Mouse (Mus musculus): ENCODE measurements at regions not wholly inside any gene's neighbourhood (a gene's known extent, or its start where the extent isn't known, plus 50 kb on each side); places are given as distances from the start of the nearest gene placed in this dataset.

DNA sequence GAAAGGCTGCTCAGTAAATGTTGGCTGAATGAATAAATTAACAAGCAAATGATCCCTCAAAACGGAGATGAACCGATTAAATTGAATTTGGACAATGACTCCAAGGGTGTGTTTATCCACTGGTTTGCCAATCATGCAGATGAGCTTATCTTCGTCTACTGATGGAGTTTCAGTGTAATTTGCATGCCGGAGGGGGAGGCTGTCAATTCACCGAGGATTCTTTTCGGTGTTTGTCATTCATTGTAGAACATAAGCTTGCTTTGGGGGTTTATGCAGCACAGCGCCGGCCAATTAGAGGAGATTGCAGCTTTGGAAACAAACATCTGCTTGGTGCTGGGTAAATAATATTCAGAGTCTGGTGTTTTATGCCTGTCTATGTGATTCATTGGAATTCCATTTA lies 132.7 kb downstream of the Otoa start:
- no peak for DNase-seq (ENCODE audit: low spot score in 2 of 2)

DNA sequence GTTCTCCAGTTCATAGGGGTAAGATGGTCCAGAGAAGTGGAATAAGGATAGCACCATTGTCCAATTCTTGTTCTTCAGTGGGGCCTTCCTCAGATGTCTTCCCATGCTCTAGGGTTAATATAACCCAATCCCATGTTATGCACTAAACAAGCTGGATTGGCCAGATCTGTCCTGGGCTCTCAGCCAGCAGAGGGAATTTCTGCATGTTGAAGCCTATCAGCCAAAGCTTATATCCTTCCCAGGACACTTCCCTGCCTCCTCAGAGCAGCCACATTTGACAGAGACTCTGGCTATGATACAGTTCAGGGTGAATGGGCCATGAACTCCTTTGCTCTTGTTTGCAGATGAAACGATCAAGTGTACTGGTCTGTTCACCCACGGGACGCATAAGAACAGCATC lies 133.6 kb downstream of the Otoa start:
- DNase-seq (ENCODE audit: low spot score in 2 of 2): no peak

DNA sequence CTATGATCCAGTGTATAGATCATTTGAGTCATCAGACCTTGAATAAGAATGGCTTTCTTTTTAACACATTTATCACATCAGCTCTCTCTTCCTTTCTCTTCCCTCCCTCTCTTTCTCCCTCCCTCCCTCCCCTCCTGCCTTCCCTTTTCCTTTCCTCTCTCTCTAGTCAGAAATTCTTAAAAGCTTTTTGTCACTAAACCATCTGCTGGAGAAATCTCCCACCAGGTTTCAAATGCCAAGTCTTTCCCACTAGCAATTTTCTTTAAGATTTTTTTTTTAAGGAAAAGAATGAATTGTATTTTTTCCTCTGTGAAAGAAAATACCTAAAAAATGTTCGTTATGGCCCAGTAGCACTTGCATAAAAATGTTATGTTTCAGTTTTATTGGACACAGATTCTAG lies 134.3 kb downstream of the Otoa start:
- no peak for DNase-seq (ENCODE audit: low spot score in 2 of 2)

DNA sequence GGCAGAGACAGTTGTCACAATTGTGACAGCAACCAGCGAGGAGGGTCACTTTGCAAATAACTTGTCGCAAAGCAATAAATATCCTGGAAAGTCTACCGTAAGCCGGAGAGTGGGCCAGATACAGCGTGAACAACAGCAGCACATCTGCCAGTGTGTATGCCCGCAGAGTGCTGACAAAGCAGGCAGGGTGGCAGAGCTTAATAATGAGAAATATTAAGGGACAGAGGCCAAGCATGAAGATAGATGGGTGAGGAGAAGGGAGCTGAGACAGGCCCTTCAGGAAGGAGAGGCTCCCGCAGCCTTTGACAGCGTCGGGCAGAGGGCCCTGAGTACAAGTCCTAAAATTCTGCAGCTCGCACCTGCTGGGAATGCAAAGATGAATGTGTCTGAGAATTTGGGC lies 136.6 kb downstream of the Otoa start:
- DNase-seq (ENCODE audit: low spot score in 2 of 2): no peak

DNA sequence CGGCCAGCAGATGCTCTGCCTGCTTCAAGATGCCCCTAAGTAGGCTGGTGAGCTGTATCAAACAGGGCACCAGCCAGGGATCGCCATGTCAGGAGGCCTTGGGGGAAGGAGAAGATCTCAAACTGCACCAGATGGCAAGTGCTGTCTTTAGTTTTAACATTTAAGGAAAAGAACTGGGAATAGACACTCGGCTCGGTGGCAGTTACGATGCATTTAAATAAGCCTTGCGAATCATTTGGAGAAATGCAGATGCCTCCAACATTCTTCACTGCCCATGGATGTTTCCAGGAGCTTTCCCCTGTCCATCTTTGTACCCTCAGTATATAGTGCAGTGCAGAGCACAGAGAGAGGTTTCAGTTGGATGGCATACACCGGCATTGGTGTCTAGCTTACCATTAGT lies 139.7 kb downstream of the Otoa start:
- no peak for DNase-seq (ENCODE audit: low spot score in 2 of 2)

DNA sequence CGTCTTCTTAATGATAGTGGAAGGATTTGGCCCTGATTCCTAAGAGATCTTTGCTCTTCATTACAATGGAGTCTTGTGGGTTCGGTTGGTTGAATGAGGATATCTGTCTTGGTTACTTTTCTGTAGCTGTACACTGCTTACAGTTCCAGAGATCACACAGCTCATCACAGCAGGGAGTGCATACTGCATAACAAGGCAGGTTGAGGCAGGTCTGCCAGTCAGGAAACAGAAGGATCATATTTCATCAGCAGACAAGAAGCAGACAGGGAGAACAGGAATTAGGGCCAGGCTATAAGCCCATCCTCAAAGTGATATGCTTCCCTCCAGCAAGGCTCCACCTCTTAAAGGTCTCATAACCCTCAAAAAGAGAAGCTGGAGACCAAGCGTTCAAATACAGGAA lies 150.4 kb downstream of the Otoa start:
- no peak for DNase-seq (ENCODE audit: low spot score in 2 of 2)

DNA sequence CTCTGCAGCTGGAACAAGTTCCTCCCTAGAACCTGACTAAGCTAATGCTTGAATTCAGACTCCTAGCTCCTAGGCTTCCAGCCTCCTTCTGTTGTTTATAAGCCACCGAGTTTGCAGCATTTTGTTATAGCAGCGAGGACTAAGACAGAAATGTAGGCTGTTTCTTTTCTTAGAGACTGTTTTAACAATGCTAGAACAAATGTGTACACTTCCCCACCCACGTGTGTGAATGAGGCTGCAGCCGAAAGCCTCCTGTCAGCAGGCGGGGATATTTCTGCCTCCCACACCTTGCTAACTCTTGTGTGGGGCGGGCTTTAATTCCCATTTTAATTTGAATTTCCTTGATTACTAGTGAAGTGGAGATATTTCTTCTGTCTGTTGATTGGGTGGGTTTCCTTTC lies 153.4 kb downstream of the Otoa start:
- DNase-seq (ENCODE audit: low spot score in 2 of 2): peak in 1 of 2 experiments; percentile 20

DNA sequence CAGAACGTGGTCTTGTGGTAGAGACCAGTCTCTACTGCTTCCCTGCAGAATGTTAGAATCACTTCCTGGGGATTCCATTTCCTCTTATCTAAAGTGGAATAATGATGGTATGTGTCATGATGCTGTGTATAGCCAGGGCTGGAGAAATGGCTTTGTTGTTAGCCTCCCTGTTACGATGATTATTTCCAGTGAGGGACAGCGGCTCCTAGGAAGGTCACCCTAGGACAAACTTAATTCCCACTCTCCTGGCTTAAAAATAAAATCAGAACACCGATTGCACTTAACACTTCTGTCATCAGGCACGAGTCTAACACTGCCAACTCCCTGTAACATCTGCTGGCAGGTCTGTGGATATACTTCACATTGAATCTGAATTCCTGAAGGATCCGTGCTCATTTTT lies 151.9 kb upstream of the Hs3st2 start:
- DNase-seq (ENCODE audit: low spot score in 2 of 2): no peak

DNA sequence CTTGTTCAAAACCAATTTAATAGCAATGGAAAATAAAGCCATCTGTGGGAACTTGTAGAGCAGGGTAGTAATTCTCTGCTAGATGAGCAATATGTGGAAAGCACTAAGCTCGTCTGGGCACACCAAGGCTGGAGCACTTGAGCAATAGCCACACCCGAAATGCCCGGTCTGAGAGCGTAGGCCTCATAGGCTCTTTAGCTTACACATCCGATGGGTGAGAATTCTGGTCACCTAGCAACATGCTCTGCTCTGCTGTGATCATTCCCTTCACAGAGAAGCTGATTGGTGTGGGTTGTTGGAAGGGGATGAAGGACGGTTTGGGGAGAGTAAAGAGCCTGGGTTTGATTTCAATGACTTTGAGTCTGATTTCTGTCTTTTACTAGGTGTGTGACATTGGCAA lies 143.8 kb upstream of the Hs3st2 start:
- DNase-seq (ENCODE audit: low spot score in 2 of 2): no peak

DNA sequence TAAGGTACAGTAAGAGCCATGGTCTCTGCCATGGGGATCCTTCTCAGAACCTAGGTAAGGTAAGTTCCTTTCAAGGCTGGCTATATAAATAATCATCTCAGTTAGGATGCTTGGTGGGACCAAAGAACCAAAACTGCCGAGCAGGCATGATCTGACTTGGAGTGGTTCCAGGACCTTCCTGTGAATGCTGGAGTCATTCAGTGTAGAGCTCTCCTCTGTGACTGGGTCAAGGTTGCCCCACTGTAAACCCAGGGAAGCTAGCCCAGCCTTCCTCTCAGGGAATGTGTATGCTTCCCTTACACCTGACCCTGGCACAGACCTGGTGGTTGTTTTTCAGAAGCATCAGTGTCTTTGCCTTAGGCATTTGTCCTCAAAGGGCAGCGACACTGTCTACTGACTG lies 134.2 kb upstream of the Hs3st2 start:
- DNase-seq (ENCODE audit: low spot score in 2 of 2): no peak

DNA sequence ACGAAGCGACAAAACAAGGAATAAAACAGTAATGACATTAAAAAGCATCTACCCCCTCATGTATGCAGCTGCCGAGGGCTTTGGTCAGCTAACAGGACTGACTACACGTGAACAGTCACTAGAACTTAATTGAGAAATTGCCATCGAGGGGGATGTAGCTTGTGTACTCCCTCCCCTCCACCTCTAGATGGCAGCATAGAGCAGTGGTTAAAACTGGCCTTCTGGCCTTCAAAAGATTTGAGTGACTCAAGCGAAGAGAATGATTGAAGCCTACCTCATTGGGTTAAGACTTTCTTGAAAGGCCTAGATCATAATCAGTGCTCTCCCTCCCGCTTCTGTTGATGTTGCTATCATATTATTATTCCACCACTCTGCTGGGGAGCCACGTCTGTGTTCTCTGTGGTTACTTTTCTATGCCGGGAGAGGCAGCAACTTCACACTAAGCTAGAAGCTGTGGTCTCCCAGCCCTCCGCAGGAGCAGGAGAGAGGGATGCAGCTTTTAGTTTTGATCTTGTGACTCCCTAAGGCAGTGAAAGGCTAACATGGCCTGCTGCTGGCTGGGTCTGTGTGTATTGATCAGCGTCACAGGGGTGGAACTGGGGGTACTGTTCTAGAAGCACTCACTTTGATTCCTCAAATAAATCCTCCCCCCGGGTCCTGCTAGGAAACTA lies 132.7 kb upstream of the Hs3st2 start:
- no peak for DNase-seq (ENCODE audit: low spot score in 2 of 2)

DNA sequence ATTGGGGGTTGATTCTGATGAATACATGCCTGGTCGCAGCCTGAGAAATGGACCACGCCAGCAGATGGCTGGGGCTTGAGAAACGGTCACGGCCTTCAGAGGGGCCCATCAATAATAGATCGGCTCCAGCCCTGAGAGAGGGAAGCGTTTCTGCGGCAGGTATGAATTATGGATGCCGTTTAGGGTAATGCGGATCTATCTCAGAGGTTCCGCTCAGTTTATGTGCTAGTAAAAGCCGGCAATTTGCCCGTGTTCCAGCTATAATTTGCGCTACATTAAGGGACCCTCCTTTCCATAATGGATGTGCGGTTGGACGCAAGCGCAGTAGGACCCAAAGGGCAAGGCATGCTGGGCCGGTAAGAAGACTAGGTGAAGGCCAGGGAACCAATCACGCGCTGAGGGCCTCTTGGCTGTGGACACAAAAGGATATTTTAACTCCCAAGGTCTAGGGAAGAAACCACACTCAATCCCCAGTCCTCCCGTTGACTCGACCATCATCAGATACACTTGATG lies 132.1 kb upstream of the Hs3st2 start:
- DNase-seq (ENCODE audit: low spot score in 2 of 2): no peak

DNA sequence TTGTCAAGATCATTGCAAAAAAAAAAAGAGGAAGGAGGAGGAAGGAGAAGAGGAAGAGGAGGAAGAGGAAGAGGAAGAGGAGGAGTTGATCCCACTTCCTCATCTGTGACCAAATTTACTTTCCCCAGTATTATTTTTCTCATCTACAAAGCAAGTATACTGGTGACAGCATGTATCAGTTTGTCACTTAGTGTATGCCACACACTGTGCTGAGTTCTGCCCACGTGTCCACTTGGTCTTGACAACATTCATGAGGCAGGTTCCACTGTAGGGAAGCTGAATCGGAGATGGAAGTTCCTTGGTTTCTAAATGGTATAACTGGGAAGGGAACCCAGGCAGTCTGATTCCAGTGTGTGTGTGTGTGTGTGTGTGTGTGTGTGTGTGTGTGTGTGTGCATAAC lies 122.3 kb upstream of the Hs3st2 start:
- DNase-seq (ENCODE audit: low spot score in 2 of 2): no peak

DNA sequence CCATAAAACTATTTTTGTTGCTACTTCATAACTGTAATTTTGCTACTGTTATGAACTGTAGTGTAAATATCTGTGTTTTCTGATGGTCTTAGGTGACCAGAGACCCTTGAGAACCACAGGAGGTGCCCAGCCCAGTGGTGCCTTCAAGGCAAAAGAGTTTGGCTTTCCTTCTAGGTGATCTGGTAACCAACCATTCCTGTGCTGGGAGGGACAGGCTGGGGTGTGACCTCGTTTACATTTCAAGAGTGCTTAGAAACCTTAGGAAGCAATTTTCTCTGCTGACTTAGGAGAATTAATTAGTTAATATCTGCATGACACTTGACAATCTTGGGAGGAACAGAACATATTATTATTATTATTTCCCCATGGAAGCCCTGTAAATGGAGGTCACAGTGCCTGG lies 111.1 kb upstream of the Hs3st2 start:
- DNase-seq (ENCODE audit: low spot score in 2 of 2): no peak

DNA sequence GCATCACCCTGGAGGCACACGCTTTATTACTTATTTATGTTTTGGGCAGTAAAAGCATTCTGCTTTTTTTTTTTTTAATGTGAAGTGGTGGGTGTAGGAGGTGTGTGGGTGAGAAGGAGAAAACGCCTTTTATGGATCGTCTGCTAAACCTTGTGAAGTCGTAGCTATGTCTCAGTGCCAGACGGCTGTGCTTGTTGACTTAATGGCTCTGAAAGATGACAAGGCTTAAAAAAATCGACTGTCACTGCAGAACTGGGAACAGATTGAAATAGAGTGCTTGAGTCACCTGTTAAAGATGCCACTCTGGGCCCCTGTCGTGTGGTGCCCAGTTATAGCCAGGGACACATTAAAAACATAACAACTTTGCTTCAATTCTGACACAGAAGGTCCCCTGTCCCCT lies 109.5 kb upstream of the Hs3st2 start:
- DNase-seq (ENCODE audit: low spot score in 2 of 2): no peak

DNA sequence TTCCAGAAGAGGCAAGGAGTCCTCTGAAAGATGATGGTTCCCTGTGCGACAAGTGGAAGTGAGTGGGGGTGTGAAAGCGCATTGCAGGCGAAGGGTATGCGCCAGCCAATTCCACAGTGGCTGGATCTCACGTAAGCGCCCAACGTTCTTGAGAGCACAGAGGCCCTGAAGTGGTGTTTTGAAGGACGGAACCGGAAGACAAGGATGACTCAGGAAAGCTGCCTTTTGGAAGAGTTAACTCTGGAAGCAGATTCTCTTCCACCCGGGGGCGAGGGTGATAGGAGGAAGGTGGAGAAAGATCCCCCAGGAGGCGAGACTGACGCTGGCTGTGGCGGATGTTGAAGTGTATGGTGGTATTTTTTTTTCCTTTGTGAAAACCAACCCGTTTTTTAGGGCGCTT lies 101.9 kb upstream of the Hs3st2 start:
- peak in 1 of 2 experiments; percentile 6 for DNase-seq (ENCODE audit: low spot score in 2 of 2)

DNA sequence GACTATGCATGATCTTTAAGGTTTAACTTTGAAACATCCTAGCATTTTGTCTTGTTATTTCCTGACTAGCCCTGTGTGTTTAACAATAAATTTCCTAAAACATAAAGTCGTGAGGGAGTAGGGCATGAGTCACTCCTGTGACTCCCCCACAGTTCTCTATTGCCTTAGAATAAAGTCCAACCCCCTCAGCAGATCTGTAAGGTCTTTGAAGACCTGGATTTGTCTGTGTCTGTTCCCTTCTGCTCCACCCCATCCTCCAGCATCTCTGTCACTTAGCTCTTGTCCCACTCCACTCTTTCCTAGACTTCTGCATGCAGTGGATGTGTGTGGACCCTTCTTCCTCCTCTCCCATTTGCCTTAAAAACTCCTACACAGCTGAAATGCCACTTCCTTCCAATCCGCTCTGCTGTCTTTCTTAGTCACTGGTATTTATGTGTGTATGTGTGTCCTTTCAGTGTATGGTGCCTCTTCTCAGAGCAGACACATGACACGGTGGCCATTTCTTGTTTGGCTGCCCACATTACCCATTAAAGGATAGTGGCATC lies 95.4 kb upstream of the Hs3st2 start:
- no peak for DNase-seq (ENCODE audit: low spot score in 2 of 2)

DNA sequence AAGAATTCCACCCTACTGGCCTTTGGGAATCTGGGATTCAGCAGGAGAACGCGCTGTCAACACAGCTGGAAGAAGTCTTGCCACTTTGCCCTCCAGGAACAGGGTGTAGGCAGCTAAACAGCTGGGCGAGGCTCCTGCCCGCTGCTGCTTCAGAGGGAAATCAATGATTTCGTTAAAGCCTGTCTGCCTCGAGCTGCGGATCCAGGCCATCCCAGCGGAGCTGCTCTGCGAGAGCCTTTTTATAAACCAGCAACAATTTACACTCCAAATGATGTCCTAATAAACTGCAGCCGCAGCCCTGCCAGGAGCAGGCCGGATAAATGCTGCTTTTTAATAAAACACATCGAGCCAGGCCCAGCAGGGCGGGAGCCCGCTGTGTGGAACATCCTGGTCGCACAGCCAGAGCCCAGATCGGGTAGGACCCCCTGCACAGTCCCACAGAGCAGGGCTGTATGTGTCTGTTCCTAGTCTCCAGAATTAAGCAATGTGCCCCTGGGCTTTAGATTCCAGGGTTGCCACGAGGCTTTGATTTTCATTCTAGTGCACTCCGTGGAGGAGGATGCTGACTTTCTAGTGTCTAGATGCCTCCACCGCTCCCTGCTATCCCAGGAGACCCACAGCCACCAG lies 78.6 kb upstream of the Hs3st2 start:
- DNase-seq (ENCODE audit: low spot score in 2 of 2): no peak

DNA sequence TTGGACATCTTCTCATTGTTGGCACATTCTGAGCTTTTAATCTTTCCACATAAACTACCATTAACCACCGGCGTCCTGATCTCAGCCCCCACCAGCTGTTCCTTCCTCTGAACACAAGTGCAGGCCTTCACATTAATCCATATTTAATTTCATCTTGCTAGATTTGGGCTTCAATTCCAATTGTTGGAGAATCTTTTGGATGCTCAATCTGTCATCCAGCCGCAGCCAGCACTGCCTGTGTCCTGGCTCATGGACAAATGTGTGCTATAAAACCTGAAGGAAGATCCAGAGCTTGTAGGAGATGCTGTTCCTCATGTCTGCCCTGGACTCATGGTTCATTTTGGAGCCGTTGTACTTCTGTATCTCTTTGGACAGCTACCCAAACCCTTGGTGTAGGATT lies 77.1 kb upstream of the Hs3st2 start:
- DNase-seq (ENCODE audit: low spot score in 2 of 2): no peak

DNA sequence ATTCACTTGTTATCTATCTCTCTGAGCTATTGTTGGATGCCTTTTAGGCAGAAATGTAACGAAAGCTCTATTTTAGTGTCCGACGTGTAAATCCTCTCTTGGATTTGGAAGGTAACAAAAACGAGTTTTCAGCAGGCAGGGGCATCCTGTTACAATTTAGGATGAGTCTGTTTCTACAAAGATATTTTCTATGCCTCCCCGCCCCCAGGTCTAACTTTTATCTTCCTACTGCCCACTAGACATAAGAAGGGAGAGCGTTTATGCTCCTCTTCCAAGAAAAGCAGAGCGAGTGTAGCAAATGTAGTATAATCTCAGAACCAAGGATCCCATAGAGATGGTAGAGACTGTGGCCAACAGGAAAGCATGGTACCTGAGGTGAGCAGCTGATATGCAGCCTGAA lies 62.4 kb upstream of the Hs3st2 start:
- DNase-seq (ENCODE audit: low spot score in 2 of 2): no peak

DNA sequence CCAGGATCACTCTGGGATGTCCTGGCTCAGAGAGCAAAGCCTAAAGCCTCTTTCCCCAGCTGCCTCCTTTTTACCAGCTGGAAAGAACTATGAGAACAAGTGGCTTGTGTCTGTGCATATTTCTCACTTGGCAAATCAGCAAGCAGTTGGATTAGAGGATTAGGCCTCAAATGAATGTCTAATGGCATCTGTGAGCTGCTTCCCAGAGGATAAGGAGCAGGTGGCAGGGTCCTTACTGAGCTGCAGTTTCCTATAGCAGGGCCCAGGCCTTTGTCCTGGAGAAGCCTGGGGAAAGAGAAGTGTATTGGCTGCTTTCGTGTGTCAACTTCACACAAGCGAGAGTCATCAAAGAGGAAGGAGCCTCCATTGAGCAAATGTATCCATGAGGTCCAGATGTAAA lies 59.1 kb upstream of the Hs3st2 start:
- no peak for DNase-seq (ENCODE audit: low spot score in 2 of 2)

DNA sequence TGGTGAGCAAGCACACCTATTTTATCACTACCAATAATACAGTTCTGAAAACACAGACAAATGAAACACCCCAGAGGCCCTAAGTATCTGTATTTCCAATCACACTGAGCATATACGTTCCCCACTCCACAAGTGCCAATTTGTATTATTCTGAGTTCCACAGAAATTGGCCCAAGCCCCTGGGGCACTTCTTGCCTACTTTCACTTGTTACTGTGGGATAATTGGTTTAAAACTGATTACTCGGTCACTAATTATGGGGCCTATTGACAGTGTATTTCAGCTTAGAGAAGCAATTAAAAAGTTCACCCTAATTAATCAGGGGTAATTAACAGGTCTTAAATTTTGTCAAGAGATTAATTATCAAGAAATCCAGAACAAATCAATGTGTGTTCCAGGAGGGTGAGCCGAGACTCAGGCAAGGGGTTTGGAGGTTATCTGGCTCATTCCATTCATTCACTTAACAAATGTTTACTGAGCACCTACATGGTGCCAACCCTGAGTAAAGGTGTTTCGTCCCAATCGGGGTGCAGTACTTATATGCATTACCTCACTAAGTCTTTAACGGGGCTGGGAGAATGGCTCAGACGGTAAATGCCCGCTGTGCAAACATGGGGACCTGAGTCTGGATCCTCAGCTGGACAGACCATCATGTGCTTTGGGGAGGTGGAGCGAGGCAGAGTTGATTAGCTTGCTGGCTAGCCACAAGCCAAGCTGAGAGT lies 56.1 kb upstream of the Hs3st2 start:
- no peak for DNase-seq (ENCODE audit: low spot score in 2 of 2)

DNA sequence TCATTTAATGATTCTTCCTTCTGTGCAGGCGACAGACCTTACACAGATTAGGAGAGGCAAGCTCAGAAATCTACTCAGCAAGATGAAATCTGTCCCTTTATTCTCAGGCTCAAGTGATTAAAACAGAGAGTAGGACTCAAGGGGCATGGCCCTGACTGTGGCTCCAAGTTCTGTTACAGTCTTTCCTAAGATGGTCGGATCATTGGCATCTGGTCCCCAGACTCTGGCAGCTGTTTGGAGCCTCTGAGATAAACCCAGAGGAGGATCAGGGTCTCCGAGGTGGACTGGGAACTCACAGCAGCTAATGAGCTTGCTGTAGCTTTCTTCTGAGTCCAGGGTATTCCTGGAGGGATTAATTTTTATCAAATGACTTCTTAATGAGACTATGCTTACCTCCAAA lies 51.7 kb upstream of the Hs3st2 start:
- no peak for DNase-seq (ENCODE audit: low spot score in 2 of 2)

Measured in frontal cortex, postnatal 25 days (tissue).